Mouse (Mus musculus): Measurements from ENCODE around the gene Tmpo.

- no peak for TF ChIP-seq CTCF (IDR thresholded peaks at IDR 0.05; ENCODE audit: borderline replicate concordance, insufficient read depth, low read depth, low read length)
- no peak for TF ChIP-seq POLR2A (IDR thresholded peaks at IDR 0.05; ENCODE audit: borderline replicate concordance, insufficient read depth, low read length)
These were observed 83.1 kb downstream of the Tmpo start for GRCm38 (mm10) chr10:91098056-91098455.

Measured in cerebellum, adult 2 months (tissue).